Mouse (Mus musculus): Measurements from ENCODE around the gene Pld4. TPM values are rescaled to one million over a fixed set of nuclear protein-coding genes. Genes with fewer than 3 reads are reported as not detected.

The Pld4 gene
- polyA plus RNA-seq (2012; rRNA removed) (13.3 and 14.3 TPM in 2 replicates), polyA plus RNA-seq (2014; fragmentation: Nextera tagmentation; extraction: Ambion mirVana) (12.5 and 14.7 TPM in 2 replicates)

DNA sequence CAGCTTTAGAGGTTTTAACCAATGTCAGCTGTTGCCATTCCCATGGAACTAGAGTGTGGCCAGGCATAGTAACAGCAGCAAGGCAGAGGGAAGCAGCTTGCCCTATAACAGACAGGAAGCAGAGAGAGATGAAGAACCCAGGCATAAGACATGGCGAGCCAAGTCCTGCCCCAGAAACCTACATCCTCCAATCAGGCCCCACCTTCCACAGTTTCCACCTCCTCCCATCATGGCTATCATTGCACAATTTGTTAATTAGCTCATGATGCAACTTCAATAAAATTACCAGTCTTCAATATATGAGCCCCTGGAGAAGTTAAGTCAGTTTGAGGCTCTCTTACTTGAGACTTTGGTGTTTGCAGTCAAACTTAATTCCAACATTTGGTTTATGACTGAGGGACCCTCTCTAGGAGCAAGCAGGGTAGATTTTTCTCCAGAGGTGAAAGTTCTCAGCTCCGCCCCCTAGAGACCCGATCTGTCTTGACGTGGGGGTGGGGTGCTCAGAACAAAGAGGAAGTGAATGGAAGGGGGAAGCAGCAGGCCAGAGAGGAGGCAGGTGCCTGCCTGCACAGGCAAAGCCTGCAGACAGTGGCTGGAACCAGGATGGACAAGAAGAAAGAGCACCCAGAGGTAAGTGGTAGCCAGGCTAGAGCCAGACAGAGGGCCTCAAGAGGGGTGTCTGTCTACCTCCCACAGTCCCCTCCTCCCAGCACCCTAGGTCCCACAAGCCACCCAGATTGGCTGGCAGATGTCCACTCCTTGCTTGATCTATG, at the start of gene Pld4:
TSS of gene Pld4 (plus strand) at position 502 of the 773 bp plus-strand sequence.
- no peak within 1 kb of the TSS for H3K9ac ChIP-seq (replicated peaks)
- no peaks in the 10 kb centered on the region for H3K9me3 ChIP-seq (ENCODE audit: control insufficient read depth, low read length)
- TF ChIP-seq CTCF (IDR thresholded peaks at IDR 0.05; ENCODE audit: low read depth), result no peak
- no peak for TF ChIP-seq EP300 (IDR thresholded peaks at IDR 0.05; ENCODE audit: low read depth)
- no peaks in the 10 kb centered on the region for H3K36me3 ChIP-seq (replicated peaks; ENCODE audit: control insufficient read depth, insufficient read depth, low read depth)
- no peak for DNase-seq (ENCODE audit: low read depth in 3 of 3, low spot score in 3 of 3)
- no peak within 1 kb of the TSS for H3K27ac ChIP-seq
- H3K27me3 ChIP-seq (ENCODE audit: control insufficient read depth, insufficient read depth, low read length), result no peaks in the 10 kb centered on the region
- 22% methylated on average over 4 of the region's 4 CpGs for WGBS (ENCODE audit: insufficient replicate concordance)
- no peak within 1 kb of the TSS for H3K4me2 ChIP-seq (ENCODE audit: low read depth)
- ATAC-seq (ENCODE audit: insufficient read depth), result no peak
- peak within 1 kb of the TSS; percentile 2; a peak in 2 of 4 replicates for H3K4me3 ChIP-seq (ENCODE audit: insufficient read depth in 1 of 2, low read depth in 2 of 2, low read length in 2 of 2)
- H3K4me1 ChIP-seq (replicated peaks; ENCODE audit: control insufficient read depth in 2 of 2, insufficient read depth in 2 of 2, low read length in 1 of 2), result no peaks in the 10 kb centered on the region; a peak in 1 of 4 replicates

DNA sequence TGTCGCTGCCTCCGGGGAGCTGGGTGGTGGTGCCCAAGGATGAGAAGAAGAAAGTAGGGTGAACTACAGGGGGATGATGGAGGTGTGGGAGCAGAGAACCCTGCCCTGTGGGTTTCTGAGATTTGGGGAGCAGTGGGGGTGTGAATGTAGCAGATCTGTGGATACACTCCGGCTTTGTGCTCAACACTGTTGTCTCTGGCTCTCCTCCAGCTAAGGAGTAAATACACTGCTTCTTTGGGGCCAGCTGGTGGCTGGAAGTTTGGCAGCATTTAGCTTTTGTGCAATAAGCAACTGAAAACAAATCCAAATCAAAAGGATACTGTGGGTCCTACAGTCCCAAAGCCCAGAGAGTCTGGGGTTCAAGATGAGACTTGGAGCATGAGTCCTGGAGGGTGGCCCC, 46.5 kb upstream of the Pld4 start:
- no peaks in the 10 kb centered on the region for H3K4me1 ChIP-seq (replicated peaks; ENCODE audit: control insufficient read depth in 2 of 2, insufficient read depth in 2 of 2, low read length in 1 of 2)
- H3K27me3 ChIP-seq (ENCODE audit: control insufficient read depth, insufficient read depth, low read length), result no peaks in the 10 kb centered on the region
- ATAC-seq (ENCODE audit: insufficient read depth) (no peak), DNase-seq (ENCODE audit: low read depth in 3 of 3, low spot score in 3 of 3) (no peak)
- H3K4me2 ChIP-seq (ENCODE audit: low read depth), result no peak overlapping the region
- no peaks in the 10 kb centered on the region for H3K36me3 ChIP-seq (replicated peaks; ENCODE audit: control insufficient read depth, insufficient read depth, low read depth)
- TF ChIP-seq EP300 (IDR thresholded peaks at IDR 0.05; ENCODE audit: low read depth) (no peak), CTCF (IDR thresholded peaks at IDR 0.05; ENCODE audit: low read depth) (no peak)
- no peaks in the 10 kb centered on the region for H3K9me3 ChIP-seq (ENCODE audit: control insufficient read depth, low read length)
- 55% methylated on average over 3 of the region's 3 CpGs for WGBS (ENCODE audit: insufficient replicate concordance)
- H3K9ac ChIP-seq (replicated peaks), result no peak overlapping the region
- no peak overlapping the region for H3K4me3 ChIP-seq (ENCODE audit: insufficient read depth in 1 of 2, low read depth in 2 of 2, low read length in 2 of 2)
- H3K27ac ChIP-seq, result no peak overlapping the region

DNA sequence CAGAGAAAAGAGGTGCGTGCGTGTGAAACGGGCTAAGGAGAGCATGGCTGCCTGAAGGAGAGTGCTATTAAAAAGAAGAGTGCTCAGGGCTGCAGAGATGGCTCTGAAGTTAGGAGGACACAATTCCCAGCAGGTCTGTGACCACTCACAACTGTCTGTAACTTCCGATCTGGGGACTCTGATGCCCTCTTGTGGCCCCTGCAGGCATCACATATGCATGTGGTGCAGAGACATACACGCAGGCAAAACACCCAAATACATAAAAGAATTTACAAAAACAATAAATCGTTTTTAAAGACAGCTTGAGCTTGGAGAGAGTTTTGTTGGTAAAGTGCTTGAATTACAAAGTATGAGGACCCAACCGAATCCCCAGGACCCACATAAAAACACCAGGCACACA, 43.3 kb upstream of the Pld4 start:
- 17% methylated on average over 7 of the region's 7 CpGs for WGBS (ENCODE audit: insufficient replicate concordance)

DNA sequence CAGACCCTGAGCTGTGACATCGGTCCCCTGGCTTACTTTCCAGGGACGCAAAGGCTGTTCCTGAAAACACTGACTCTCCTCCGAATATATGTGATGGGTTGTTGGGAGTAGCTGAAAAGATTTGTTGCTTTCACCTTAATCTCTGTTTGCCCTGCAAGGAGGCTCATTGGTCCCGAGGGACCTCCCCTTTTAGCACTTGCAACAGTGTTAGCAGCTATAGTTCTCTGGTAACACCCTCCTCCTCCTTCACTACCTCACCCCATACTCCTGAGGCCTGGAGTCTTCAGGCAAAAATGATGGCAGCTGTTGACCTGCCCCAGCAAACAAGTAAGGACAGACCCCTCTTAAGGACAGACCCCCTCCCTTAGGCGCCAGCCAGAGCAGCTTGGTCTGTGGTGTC, 41.5 kb upstream of the Pld4 start:
- Histone ChIP-seq H3K27ac (no peak overlapping the region), H3K36me3 (replicated peaks; ENCODE audit: control insufficient read depth, insufficient read depth, low read depth) (no peaks in the 10 kb centered on the region), H3K9ac (replicated peaks) (no peak overlapping the region), H3K4me2 (ENCODE audit: low read depth) (no peak overlapping the region), H3K4me1 (replicated peaks; ENCODE audit: control insufficient read depth in 2 of 2, insufficient read depth in 2 of 2, low read length in 1 of 2) (no peaks in the 10 kb centered on the region; a peak in 1 of 4 replicates), H3K27me3 (ENCODE audit: control insufficient read depth, insufficient read depth, low read length) (peaks cover 30% of the 10 kb centered on the region), H3K9me3 (ENCODE audit: control insufficient read depth, low read length) (no peaks in the 10 kb centered on the region), H3K4me3 (ENCODE audit: insufficient read depth in 1 of 2, low read depth in 2 of 2, low read length in 2 of 2) (no peak overlapping the region)
- ATAC-seq (ENCODE audit: insufficient read depth) (no peak), DNase-seq (ENCODE audit: low read depth in 3 of 3, low spot score in 3 of 3) (no peak)
- TF ChIP-seq EP300 (IDR thresholded peaks at IDR 0.05; ENCODE audit: low read depth), result no peak
- no peak for TF ChIP-seq CTCF (IDR thresholded peaks at IDR 0.05; ENCODE audit: low read depth)
- WGBS (ENCODE audit: insufficient replicate concordance), result 54% methylated on average over 5 of the region's 5 CpGs

More for the DNA sequence above, 43.3 kb upstream of the Pld4 start:
- no peaks in the 10 kb centered on the region for H3K36me3 ChIP-seq (replicated peaks; ENCODE audit: control insufficient read depth, insufficient read depth, low read depth)
- H3K9me3 ChIP-seq (ENCODE audit: control insufficient read depth, low read length), result no peaks in the 10 kb centered on the region
- ATAC-seq (ENCODE audit: insufficient read depth) (no peak), DNase-seq (ENCODE audit: low read depth in 3 of 3, low spot score in 3 of 3) (no peak)
- H3K27me3 ChIP-seq (ENCODE audit: control insufficient read depth, insufficient read depth, low read length), result peaks cover 16% of the 10 kb centered on the region
- H3K4me3 ChIP-seq (ENCODE audit: insufficient read depth in 1 of 2, low read depth in 2 of 2, low read length in 2 of 2), result no peak overlapping the region
- H3K4me2 ChIP-seq (ENCODE audit: low read depth), result no peak overlapping the region
- TF ChIP-seq EP300 (IDR thresholded peaks at IDR 0.05; ENCODE audit: low read depth), result no peak
- peak; percentile 77 for TF ChIP-seq CTCF (IDR thresholded peaks at IDR 0.05; ENCODE audit: low read depth)
- no peak overlapping the region for H3K27ac ChIP-seq
- H3K4me1 ChIP-seq (replicated peaks; ENCODE audit: control insufficient read depth in 2 of 2, insufficient read depth in 2 of 2, low read length in 1 of 2), result no peaks in the 10 kb centered on the region; a peak in 1 of 4 replicates
- no peak overlapping the region for H3K9ac ChIP-seq (replicated peaks)

DNA sequence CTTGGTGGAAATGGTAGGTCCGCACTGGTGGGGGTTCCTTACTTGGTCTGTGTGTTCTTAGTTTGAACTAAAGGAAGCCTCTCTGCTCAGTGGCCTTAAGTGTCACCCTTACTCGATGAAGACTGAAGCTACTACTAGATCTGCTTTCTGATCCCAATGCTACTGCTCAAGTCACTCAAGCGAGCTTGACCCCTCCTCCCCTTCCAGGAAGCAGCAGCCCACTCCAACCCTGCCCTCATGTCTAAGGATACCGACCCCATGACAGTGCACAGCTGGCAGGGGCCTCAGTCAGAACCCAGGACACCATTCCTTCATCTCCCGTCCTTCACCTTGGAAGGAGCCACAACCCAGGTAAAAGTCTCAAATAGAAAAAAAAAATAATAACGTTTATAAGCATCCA, 40.2 kb upstream of the Pld4 start, which contains the start of gene Cep170b:
TSS of gene Cep170b (plus strand) at position 240 of the 400 bp plus-strand sequence.
- TF ChIP-seq EP300 (IDR thresholded peaks at IDR 0.05; ENCODE audit: low read depth) (no peak), CTCF (IDR thresholded peaks at IDR 0.05; ENCODE audit: low read depth) (no peak)
- Histone ChIP-seq H3K9me3 (ENCODE audit: control insufficient read depth, low read length) (no peaks in the 10 kb centered on the region), H3K4me3 (ENCODE audit: insufficient read depth in 1 of 2, low read depth in 2 of 2, low read length in 2 of 2) (peak within 1 kb of the TSS; percentile 48 to 61), H3K36me3 (replicated peaks; ENCODE audit: control insufficient read depth, insufficient read depth, low read depth) (no peaks in the 10 kb centered on the region), H3K4me1 (replicated peaks; ENCODE audit: control insufficient read depth in 2 of 2, insufficient read depth in 2 of 2, low read length in 1 of 2) (no peaks in the 10 kb centered on the region; a peak in 1 of 4 replicates), H3K4me2 (ENCODE audit: low read depth) (peak within 1 kb of the TSS; percentile 62), H3K27ac (no peak within 1 kb of the TSS), H3K27me3 (ENCODE audit: control insufficient read depth, insufficient read depth, low read length) (peaks cover 30% of the 10 kb centered on the region), H3K9ac (replicated peaks) (peak within 1 kb of the TSS; percentile 13; the same call in 1 of the 2 replicates)
- 47% methylated on average over 6 of the region's 6 CpGs for WGBS (ENCODE audit: insufficient replicate concordance)
- no peak for ATAC-seq (ENCODE audit: insufficient read depth)
- DNase-seq (ENCODE audit: low read depth in 3 of 3, low spot score in 3 of 3), result no peak
